Mouse (Mus musculus) heart, adult 2 months (tissue): Measurements from ENCODE around the gene Dgkh.

Source experiments
- CTCF ChIP-seq: fragments of 200-600 bp; IDR thresholded peaks from 2 replicates; pipeline ENCODE4 v1.8.1; 2022; ENCODE audit warnings: antibody characterized with exemption, mild to moderate bottlenecking, moderate library complexity
- EP300 ChIP-seq: fragments of 200-500 bp; IDR thresholded peaks from 2 replicates; pipeline ENCODE4 v1.6.1; 2011; ENCODE audit warnings: low read depth, low read length, control low read depth; ENCODE audit not compliant: insufficient read depth
- POLR2A ChIP-seq: fragments of 200-500 bp; IDR thresholded peaks from 2 replicates; pipeline ENCODE4 v1.6.1; 2011; ENCODE audit warnings: mild to moderate bottlenecking, low read depth, low read length, control low read depth; ENCODE audit not compliant: insufficient read depth

GRCm38 (mm10) chr14:78526907-78527306, 205.7 kb downstream of the Dgkh start:
- TF ChIP-seq CTCF = no peak
- no peak for TF ChIP-seq EP300
- TF ChIP-seq POLR2A = no peak
